Mouse (Mus musculus): ENCODE data around the gene Zscan2.

Zscan2 gene

DNA sequence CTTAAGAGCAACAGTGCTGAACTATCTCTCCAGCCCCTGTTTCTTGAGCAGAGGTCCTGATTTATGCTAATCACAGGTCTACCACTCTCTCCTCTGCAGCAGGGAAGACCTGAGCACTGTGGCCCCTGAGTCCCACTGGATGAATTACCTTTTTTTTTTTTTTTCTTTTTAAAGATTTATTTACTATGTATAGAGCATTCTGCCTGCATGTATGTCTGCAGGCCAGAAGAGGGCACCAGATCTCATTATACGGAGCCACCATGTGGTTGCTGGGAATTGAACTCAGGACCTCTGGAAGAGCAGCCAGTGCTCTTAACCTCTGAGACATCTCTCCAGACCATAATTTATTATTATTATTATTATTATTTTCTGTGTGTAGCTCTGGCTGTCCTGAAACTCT is 24.9 kb downstream of the Zscan2 start:
- DNase-seq (ENCODE audit: low spot score): no peak

- DNase-seq (ENCODE audit: low spot score): no peak
Observed at GRCm38 (mm10) chr7:80888595-80888994, 27.9 kb downstream of the Zscan2 start.

GRCm38 (mm10) chr7:80889021-80889511 is 28.3 kb downstream of the Zscan2 start:
- DNase-seq (ENCODE audit: low spot score): no peak

DNA sequence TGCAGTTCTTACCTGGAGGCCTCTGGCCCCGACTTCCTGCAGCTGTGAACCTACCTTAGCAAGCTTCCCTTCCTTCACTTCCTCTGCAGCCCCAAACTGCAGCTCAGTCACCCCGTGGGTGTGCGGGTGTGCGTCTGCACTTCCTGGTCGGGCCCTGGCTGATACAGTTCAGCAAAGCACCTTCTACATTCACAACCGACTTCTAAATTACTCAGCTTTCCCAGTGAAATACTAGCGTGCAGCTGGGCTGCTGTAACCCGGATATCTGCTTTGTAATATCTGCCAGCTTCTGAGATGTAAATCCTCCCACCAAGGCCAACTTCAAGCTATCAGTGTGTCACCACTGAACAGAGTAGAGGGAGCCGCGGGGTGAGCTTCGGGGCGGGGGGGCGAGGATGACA is 29.1 kb downstream of the Zscan2 start:
- no peak for DNase-seq (ENCODE audit: low spot score)

- DNase-seq (ENCODE audit: low spot score): no peak
Observed at GRCm38 (mm10) chr7:80893086-80893752, 32.5 kb downstream of the Zscan2 start.

- no peak for DNase-seq (ENCODE audit: low spot score)
Observed at GRCm38 (mm10) chr7:80893753-80894129, 33.0 kb downstream of the Zscan2 start.

- no peak for DNase-seq (ENCODE audit: low spot score)
Observed at GRCm38 (mm10) chr7:80894196-80894595, 33.5 kb downstream of the Zscan2 start.

DNA sequence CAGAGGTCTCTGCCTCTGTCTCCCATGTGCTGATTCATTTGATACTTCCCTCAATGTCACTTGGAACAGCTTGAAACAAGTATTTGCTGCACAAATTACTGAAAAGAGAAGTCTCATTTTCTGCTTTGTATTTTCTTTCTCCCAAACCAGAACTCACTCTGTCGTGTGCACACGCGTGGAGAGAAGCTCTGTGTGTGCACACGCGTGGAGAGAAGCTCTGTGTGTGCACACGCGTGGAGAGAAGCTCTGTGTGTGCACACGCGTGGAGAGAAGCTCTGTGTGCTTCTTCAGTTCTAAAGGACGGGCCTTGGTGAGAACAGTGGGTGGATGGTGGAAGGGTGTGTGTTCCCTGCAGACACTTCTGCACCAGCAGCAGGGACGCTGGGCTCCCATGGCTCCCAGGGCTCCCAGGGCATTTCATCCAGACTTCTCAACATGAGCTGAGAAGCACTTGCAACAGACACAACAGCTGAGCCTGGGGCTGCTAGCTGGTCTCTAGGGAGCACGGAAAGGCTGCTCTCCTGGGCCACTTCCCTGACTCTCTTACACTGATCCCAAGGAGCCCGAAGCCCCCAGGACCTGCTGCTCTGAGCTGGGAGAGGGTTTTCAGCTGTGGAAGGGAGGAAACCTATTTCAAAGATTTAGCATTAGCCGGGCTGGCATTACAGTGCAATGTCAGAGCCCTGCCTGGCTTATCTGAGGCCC is 34.2 kb downstream of the Zscan2 start:
- DNase-seq (ENCODE audit: low spot score): no peak

GRCm38 (mm10) chr7:80897134-80897533 is 36.4 kb downstream of the Zscan2 start:
- DNase-seq (ENCODE audit: low spot score): no peak

GRCm38 (mm10) chr7:80897721-80898120 is 37.0 kb downstream of the Zscan2 start:
- no peak for DNase-seq (ENCODE audit: low spot score)

GRCm38 (mm10) chr7:80900944-80901501 is 40.3 kb downstream of the Zscan2 start, which contains the start of gene Wdr73:
Gene Wdr73 (minus strand): TSS chr7:80901269.
- DNase-seq (ENCODE audit: low spot score): peak; percentile 72

DNA sequence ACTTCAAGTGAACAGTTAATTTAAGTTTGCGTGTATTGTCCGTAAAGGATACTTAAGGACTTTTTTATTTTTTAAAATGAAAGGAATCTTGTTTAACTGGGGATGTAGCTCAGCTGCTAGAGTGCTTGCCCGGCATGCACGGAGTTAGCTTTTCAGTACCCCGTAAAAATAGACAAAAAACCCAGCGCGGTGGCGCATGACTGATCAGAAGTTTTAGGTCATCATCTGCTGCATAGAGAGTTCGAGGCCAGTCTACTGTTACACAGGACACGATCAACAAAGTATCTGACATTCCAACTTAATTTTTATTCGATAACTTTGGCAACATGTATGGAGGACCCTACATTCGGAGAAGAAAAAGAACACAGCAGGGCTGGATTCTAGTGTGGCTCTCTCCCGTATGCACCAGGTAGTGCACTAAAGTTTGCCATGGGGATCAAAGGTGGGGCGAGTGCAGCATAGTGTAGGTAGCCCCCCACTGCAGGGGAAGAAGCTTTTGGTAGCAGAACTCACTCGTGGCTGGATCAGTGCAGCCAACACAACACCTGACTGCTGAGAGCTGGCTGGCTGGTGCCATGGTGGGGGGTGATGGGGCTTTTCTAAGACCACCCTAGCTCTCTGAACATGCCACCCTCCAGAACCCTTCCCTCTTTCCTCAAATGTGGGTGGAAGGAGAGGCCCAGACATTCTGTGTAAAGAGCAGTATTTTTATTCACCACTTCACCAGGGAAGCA is 41.0 kb downstream of the Zscan2 start:
- no peak for DNase-seq (ENCODE audit: low spot score)

GRCm38 (mm10) chr7:80903625-80904422 is 43.1 kb downstream of the Zscan2 start:
- no peak for DNase-seq (ENCODE audit: low spot score)

GRCm38 (mm10) chr7:80904921-80905515 is 44.3 kb downstream of the Zscan2 start, which contains the start of gene Nmb:
Gene Nmb (minus strand): TSS chr7:80905076.
- peak; percentile 36 for DNase-seq (ENCODE audit: low spot score)

DNA sequence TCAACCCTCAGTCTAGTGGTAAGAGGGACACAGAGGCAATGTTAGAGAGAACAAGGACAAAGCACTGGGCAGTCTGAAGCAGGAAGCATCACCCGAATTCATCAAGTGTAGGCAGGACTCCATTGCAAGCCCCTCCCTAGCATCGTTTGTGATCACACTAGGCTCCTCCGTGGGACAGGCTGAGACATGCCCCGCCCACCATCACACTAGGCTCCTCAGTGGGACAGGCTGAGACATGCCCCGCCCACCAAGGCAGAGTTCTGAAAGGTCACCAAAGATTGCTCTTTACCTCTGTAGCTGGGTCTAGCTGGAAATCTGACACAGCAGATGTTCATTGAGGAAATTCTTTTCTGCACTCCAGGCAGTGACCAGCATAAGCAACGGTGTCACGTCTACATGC is 50.3 kb downstream of the Zscan2 start:
- no peak for DNase-seq (ENCODE audit: low spot score)

GRCm38 (mm10) chr7:80912496-80912895 is 51.8 kb downstream of the Zscan2 start:
- DNase-seq (ENCODE audit: low spot score): no peak

DNA sequence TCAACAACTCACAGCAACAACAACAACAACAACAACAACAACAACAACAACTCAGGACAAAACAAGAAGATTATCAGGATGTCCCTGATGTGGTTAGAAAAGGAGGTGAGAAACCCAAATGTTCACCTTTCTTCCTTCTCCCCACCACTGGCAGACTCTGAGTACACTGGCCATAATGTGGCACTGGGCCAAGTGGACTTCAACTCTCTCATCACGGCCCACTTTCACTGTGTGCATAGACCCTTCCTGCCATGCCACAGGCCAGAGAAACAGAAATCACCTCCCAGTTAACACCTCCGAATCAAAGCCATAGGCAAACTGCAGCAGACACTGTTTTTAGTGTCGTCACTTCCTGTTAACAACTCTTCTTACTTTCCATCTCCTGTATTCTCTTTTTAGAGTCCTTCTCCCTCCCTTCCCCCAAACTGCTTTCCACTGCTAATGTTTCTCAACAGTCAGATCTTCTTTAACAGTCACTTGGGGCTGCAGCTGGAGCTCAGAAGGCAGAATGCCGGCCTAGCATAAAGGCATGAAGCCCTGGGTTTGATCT is 57.3 kb downstream of the Zscan2 start:
- DNase-seq (ENCODE audit: low spot score): no peak

DNA sequence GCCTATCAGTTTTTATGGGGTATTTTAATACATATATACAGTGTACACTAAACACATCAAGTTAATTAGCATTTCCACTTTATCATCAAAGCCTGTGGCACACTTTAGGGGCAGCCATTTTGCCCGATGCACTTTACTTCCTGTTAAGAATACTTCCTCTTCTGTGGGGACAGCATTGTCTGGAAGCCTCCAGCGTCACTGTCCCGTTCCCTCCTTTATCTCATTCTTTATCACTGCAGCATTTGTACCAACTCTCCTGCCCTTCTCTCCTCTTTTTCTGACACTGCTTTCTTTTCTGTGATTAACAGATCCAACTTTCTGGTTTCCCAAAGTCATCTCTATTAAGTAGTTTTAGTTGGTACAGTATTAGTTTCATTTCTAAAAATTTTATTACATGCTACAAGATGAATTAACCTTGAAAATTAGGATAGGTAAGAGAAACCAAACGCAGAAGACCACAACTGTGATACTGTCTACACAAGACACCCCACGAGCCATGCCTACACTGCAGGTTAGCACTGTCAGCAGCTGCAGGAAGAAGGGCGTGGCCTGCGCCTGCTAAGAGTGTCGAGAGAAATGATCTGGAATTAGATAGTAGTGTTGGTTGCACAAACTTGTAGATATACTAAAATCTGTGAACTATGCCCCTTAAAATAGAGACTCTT is 58.4 kb downstream of the Zscan2 start:
- DNase-seq (ENCODE audit: low spot score): no peak

- no peak for DNase-seq (ENCODE audit: low spot score)
Observed at GRCm38 (mm10) chr7:80919647-80920008, 58.9 kb downstream of the Zscan2 start.

DNA sequence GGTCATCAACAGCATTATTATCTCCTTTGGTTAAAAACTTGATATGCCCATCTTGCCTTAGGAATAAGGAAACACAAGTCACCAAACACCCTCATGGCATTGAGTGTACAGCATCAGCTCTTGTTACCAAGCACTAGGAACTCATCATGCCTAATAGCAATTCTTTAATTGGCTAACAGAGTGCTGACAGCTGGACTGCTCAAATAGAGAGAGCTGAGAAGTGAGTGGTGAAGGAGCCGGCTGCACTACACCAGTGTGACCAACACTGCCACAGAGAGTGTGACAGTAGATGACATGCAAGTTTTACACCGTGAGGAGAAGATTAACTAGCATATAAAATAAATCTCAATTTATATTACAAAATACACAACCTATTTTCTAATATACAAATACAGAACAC is 62.4 kb downstream of the Zscan2 start:
- DNase-seq (ENCODE audit: low spot score): no peak
